Mouse (Mus musculus): ENCODE results near the gene Slc9a3r2. TPM values are rescaled to one million over a fixed set of nuclear protein-coding genes. Genes with fewer than 3 reads are reported as not detected.
"Not testable (repeated sequence)": the region's sequence is repeated elsewhere in the genome, so short reads cannot be mapped to it uniquely, and the experiment has no call there.

Gene Slc9a3r2
- polyA plus RNA-seq, 1 experiment from 2014 or later: 12.5 TPM

DNA sequence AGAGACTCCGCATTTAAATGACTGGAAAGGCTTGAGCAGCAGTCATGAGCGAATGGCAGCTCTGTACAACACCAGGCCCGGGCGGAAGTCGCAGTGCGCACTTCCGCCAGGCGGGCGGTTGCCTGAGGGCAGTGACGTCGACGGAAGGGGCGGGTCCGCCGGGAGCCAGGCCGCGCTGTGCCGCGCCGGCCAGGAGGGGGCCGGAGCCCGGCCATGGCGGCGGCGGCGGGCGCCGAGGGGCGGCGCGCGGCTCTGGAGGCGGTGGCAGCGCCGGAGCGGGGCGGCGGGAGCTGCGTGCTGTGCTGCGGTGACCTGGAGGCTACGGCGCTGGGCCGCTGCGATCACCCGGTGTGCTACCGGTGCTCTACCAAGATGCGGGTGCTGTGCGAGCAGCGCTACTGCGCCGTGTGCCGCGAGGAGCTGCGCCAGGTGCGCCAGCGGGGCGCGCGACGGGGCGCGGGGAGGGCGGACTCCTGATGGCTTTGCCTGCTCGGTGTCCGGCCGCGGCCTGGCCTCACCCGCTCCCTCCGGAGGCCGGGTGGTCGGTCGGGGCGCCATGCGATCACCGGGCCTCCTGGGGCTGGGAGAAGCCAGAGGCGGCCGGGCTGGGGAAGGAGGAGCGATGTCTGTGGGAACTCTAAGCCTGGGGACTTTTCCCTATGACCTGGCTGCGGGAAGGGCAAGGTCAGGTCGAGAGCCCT is 19.6 kb upstream of the Slc9a3r2 start, which contains the start of gene Zfp598:
Gene Zfp598 (plus strand): TSS at position 143 of the 701 bp plus-strand sequence.
- Histone ChIP-seq H3K27ac (ENCODE audit: low read depth) (peak within 1 kb of the TSS; percentile 95), H3K9ac (replicated peaks) (peak within 1 kb of the TSS; percentile 99), H3K4me1 (ENCODE audit: insufficient read depth) (peaks cover 40% of the 10 kb centered on the region), H3K9me3 (ENCODE audit: low read length) (no peaks in the 10 kb centered on the region), H3K4me3 (ENCODE audit: low read depth, low read length) (peak within 1 kb of the TSS; percentile 100), H3K27me3 (ENCODE audit: insufficient read depth, low read length) (no peaks in the 10 kb centered on the region), H3K36me3 (replicated peaks; ENCODE audit: insufficient read depth, low read length) (no peaks in the 10 kb centered on the region), H3K4me2 (ENCODE audit: low read depth, low read length) (peak within 1 kb of the TSS; percentile 98)
- TF ChIP-seq CTCF (IDR thresholded peaks at IDR 0.05; ENCODE audit: low read depth): peak; percentile 47
- TF ChIP-seq EP300 (IDR thresholded peaks at IDR 0.05; ENCODE audit: low read depth): no peak
- peak; percentile 97 for DNase-seq
- 0% methylated on average over 52 of the region's 80 CpGs for WGBS (ENCODE audit: insufficient replicate concordance)
- peak; percentile 93 for ATAC-seq

GRCm38 (mm10) chr17:24669214-24669544 is 19.1 kb upstream of the Slc9a3r2 start:
- Histone ChIP-seq H3K4me2 (ENCODE audit: low read depth, low read length) (peak overlapping the region; percentile 98), H3K4me1 (ENCODE audit: insufficient read depth) (peaks cover 37% of the 10 kb centered on the region), H3K27ac (ENCODE audit: low read depth) (peak overlapping the region; percentile 95), H3K9ac (replicated peaks) (peak overlapping the region; percentile 99), H3K4me3 (ENCODE audit: low read depth, low read length) (peak overlapping the region; percentile 100)
- H3K9me3 ChIP-seq (ENCODE audit: low read length); DNase-seq; H3K36me3 ChIP-seq (replicated peaks; ENCODE audit: insufficient read depth, low read length); H3K27me3 ChIP-seq (ENCODE audit: insufficient read depth, low read length): not testable (repeated sequence)
- 6% methylated on average over 15 of the region's 15 CpGs for WGBS (ENCODE audit: insufficient replicate concordance)
- peak; percentile 4 for ATAC-seq

- peak; percentile 66 for DNase-seq
- no peaks in the 10 kb centered on the region for H3K27me3 ChIP-seq (ENCODE audit: insufficient read depth, low read length)
- H3K4me2 ChIP-seq (ENCODE audit: low read depth, low read length): no peak overlapping the region
- WGBS (ENCODE audit: insufficient replicate concordance): 18% methylated on average over 6 of the region's 6 CpGs
- no peaks in the 10 kb centered on the region for H3K9me3 ChIP-seq (ENCODE audit: low read length)
- H3K4me1 ChIP-seq (ENCODE audit: insufficient read depth): peaks cover 30% of the 10 kb centered on the region
- 0 out of 2 replicates have a peak, but pooled peaks have one; percentile 4 for ATAC-seq
- H3K27ac ChIP-seq (ENCODE audit: low read depth): no peak overlapping the region
- TF ChIP-seq CTCF (IDR thresholded peaks at IDR 0.05; ENCODE audit: low read depth) (peak; percentile 85), EP300 (IDR thresholded peaks at IDR 0.05; ENCODE audit: low read depth) (no peak)
- H3K4me3 ChIP-seq (ENCODE audit: low read depth, low read length): no peak overlapping the region
- H3K36me3 ChIP-seq (replicated peaks; ENCODE audit: insufficient read depth, low read length): no peaks in the 10 kb centered on the region
- no peak overlapping the region for H3K9ac ChIP-seq (replicated peaks)
Measured at GRCm38 (mm10) chr17:24667416-24667815, 17.3 kb upstream of the Slc9a3r2 start.

DNA sequence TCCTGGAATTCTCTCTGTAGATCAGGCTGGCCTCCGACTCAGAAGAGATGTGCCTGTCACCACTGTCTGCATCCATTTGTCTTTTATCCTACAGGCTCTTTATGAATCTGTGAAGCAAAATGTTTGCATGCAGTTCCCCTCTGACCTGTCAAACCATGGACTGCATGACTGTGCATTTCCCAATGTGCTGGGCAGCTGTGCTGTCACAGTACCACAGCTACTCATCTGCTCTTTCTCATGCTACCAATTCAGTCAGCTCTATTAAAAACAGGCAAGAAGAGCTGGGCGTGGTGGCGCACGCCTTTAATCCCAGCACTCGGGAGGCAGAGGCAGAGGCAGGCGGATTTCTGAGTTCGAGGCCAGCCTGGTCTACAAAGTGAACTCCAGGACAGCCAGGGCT is 16.9 kb upstream of the Slc9a3r2 start:
- H3K4me3 ChIP-seq (ENCODE audit: low read depth, low read length); H3K36me3 ChIP-seq (replicated peaks; ENCODE audit: insufficient read depth, low read length); DNase-seq; H3K4me2 ChIP-seq (ENCODE audit: low read depth, low read length); H3K9ac ChIP-seq (replicated peaks); H3K9me3 ChIP-seq (ENCODE audit: low read length); H3K27me3 ChIP-seq (ENCODE audit: insufficient read depth, low read length); ATAC-seq; H3K27ac ChIP-seq (ENCODE audit: low read depth): not testable (repeated sequence)
- WGBS (ENCODE audit: insufficient replicate concordance): 64% methylated on average over 7 of the region's 7 CpGs
- H3K4me1 ChIP-seq (ENCODE audit: insufficient read depth): peaks cover 26% of the 10 kb centered on the region

DNA sequence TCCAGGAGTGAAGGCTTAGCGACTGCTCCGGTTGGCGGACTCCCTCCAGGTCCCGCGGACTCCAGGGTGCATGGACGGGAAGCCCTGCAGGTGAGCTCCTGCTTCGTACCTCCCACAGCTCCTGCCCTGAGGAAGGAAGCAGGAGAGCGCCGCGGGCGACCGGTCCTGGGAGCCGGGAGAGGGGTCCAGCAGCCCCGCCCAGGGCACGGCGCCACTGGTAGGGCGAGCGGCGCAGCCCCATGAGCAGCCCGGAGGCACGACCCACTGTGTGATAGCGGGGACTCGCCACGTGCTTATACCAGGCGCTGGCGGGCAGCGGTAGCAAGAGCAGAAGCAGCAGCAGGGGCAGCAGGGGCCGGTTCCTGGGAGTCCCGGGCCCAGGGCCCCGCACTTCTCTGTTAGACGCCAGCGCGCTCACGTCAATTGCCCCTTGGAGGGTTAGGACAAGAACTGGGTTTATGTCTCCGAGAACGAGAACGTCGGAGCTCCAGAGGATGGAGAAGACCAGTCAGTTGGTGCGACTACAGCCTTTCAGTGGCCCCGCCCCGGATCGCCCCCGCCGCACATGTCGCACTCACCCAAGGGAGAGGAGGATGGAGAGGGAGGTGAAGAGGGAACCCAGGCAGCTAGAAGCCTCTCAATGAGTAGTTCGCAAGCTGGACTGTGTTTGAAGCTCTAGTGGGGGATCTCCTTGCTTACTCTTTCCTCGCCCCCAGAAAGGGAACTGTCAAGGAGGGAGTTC is 8.1 kb upstream of the Slc9a3r2 start, which contains the start of gene Npw:
Gene Npw (minus strand): TSS at position 441 of the 742 bp plus-strand sequence.
- H3K4me3 ChIP-seq (ENCODE audit: low read depth, low read length): peak within 1 kb of the TSS; percentile 35
- no peaks in the 10 kb centered on the region for H3K9me3 ChIP-seq (ENCODE audit: low read length)
- no peak within 1 kb of the TSS for H3K27ac ChIP-seq (ENCODE audit: low read depth)
- peaks cover 27% of the 10 kb centered on the region for H3K27me3 ChIP-seq (ENCODE audit: insufficient read depth, low read length)
- no peaks in the 10 kb centered on the region for H3K36me3 ChIP-seq (replicated peaks; ENCODE audit: insufficient read depth, low read length)
- peak; percentile 46; the same call in 1 of the 2 replicates for ATAC-seq
- 0 out of 2 replicates have a peak within 1 kb of the TSS, but pooled peaks have one; percentile 34 for H3K9ac ChIP-seq (replicated peaks)
- peaks cover 12% of the 10 kb centered on the region for H3K4me1 ChIP-seq (ENCODE audit: insufficient read depth)
- 3% methylated on average over 46 of the region's 47 CpGs for WGBS (ENCODE audit: insufficient replicate concordance)
- H3K4me2 ChIP-seq (ENCODE audit: low read depth, low read length): peak within 1 kb of the TSS; percentile 71
- peak; percentile 45 for DNase-seq
- TF ChIP-seq EP300 (IDR thresholded peaks at IDR 0.05; ENCODE audit: low read depth): no peak
- no peak for TF ChIP-seq CTCF (IDR thresholded peaks at IDR 0.05; ENCODE audit: low read depth)

GRCm38 (mm10) chr17:24654969-24655368 is 4.8 kb upstream of the Slc9a3r2 start:
- no peak overlapping the region for H3K4me3 ChIP-seq (ENCODE audit: low read depth, low read length)
- peaks cover 35% of the 10 kb centered on the region for H3K27me3 ChIP-seq (ENCODE audit: insufficient read depth, low read length)
- 75% methylated on average over 4 of the region's 4 CpGs for WGBS (ENCODE audit: insufficient replicate concordance)

More at GRCm38 (mm10) chr17:24654969-24655368, 4.8 kb upstream of the Slc9a3r2 start:
- Histone ChIP-seq H3K9me3 (ENCODE audit: low read length) (no peaks in the 10 kb centered on the region), H3K4me2 (ENCODE audit: low read depth, low read length) (no peak overlapping the region), H3K4me1 (ENCODE audit: insufficient read depth) (peaks cover 18% of the 10 kb centered on the region), H3K27ac (ENCODE audit: low read depth) (no peak overlapping the region), H3K9ac (replicated peaks) (no peak overlapping the region), H3K36me3 (replicated peaks; ENCODE audit: insufficient read depth, low read length) (no peaks in the 10 kb centered on the region)
- ATAC-seq (no peak), DNase-seq (no peak)
- TF ChIP-seq CTCF (IDR thresholded peaks at IDR 0.05; ENCODE audit: low read depth) (no peak), EP300 (IDR thresholded peaks at IDR 0.05; ENCODE audit: low read depth) (no peak)
